Mouse (Mus musculus) intestine, embryonic 15.5 days (tissue): ENCODE data around the gene Abcg5. TPM values are rescaled to one million over a fixed set of nuclear protein-coding genes. Genes with fewer than 3 reads are reported as not detected.

Experiments
- ATAC-seq: fragments of 200-750 bp; cut with Nextera tagmentation; 2 replicates; pipeline ENCODE4 v1.8.0; 2017; ENCODE audit warnings: moderate TSS enrichment, moderate library complexity
- H3K27ac ChIP-seq: fragments of 300-500 bp; sonication (generic); 2 replicates; pipeline ENCODE4 v1.5.1; 2015; ENCODE audit warnings: mild to moderate bottlenecking, inconsistent platforms
- H3K27me3 ChIP-seq: fragments of 300-500 bp; sonication (generic); replicated peaks from 2 replicates; pipeline ENCODE4 v1.6.1; 2015; ENCODE audit warnings: inconsistent platforms
- H3K36me3 ChIP-seq: fragments of 300-500 bp; sonication (generic); 2 replicates; pipeline ENCODE4 v1.6.1; 2015; ENCODE audit warnings: inconsistent platforms
- H3K4me1 ChIP-seq: fragments of 300-500 bp; sonication (generic); replicated peaks from 2 replicates; pipeline ENCODE4 v1.6.1; 2015; ENCODE audit warnings: inconsistent platforms
- H3K4me2 ChIP-seq: fragments of 300-500 bp; sonication (generic); replicated peaks from 2 replicates; pipeline ENCODE4 v1.6.1; 2015; ENCODE audit warnings: mild to moderate bottlenecking, inconsistent platforms
- H3K4me3 ChIP-seq: fragments of 300-500 bp; sonication (generic); replicated peaks from 2 replicates; pipeline ENCODE4 v1.5.1; 2015; ENCODE audit warnings: inconsistent platforms
- H3K9ac ChIP-seq: fragments of 300-500 bp; sonication (generic); 2 replicates; pipeline ENCODE4 v1.6.1; 2015; ENCODE audit warnings: inconsistent platforms
- H3K9me3 ChIP-seq: fragments of 300-500 bp; sonication (generic); 2 replicates; pipeline ENCODE4 v1.6.1; 2016; ENCODE audit warnings: inconsistent platforms
- WGBS: fragments of 180-500 bp; shearing (Covaris S2); methylation state at CpG from one replicate; pipeline ENCODE4 v1.1.7; 2015; 5-methylcytosine and 5-hydroxymethylcytosine counted together
- polyA plus RNA-seq: library from polyadenylated mRNA; unstranded; fragments of >200 nt; fragmentation: Nextera tagmentation; extraction: Ambion mirVana; gene quantifications from 2 replicates; pipeline ENCODE4 v1.2.1, GENCODE M21; 2015

Abcg5 gene
- polyA plus RNA-seq, 1 experiment from 2014 or later, result 2.3 TPM

GRCm38 (mm10) chr17:84713563-84714164, 30.9 kb upstream of the Abcg5 start:
- no peak overlapping the region for H3K27ac ChIP-seq
- WGBS, result 85% methylated on average over 18 of the region's 18 CpGs
- no peaks in the 10 kb centered on the region for H3K27me3 ChIP-seq
- 0 out of 2 replicates have a peak, but pooled peaks cover 4% of the 10 kb centered on the region for H3K36me3 ChIP-seq
- no peak overlapping the region for H3K9ac ChIP-seq
- no peak overlapping the region for H3K4me2 ChIP-seq
- no peaks in the 10 kb centered on the region for H3K9me3 ChIP-seq
- no peaks in the 10 kb centered on the region for H3K4me1 ChIP-seq
- ATAC-seq, result no peak
- H3K4me3 ChIP-seq, result no peak overlapping the region

DNA sequence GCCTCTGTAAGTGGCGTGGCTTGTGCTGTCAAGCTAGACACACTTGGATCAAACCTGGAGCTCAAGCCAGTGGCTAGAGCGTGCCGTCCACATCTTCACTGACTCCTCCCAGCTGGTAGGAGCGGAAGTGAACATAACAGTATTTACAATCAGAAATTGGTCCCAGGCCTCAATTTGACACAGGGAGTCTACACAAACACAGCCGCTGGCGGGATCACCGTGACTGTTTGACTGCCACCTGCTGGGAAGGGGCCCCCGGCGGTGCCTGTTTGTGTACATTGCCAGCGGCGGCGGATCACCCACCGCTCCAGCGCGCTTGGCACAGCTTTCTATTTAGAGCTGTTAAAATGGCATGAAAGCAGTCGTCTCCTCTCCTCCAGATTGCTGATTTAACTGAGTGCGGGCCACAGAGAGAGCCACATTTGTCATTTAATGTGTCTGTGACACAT, 26.6 kb upstream of the Abcg5 start:
- Histone ChIP-seq H3K27ac (no peak overlapping the region), H3K4me3 (no peak overlapping the region), H3K4me2 (no peak overlapping the region), H3K36me3 (peaks cover 13% of the 10 kb centered on the region; the same call in 1 of the 2 replicates), H3K4me1 (no peaks in the 10 kb centered on the region), H3K9me3 (no peaks in the 10 kb centered on the region), H3K9ac (no peak overlapping the region), H3K27me3 (no peaks in the 10 kb centered on the region)
- WGBS, result 68% methylated on average over 17 of the region's 17 CpGs
- ATAC-seq, result peak; percentile 49

GRCm38 (mm10) chr17:84708818-84709217, 26.0 kb upstream of the Abcg5 start:
- Histone ChIP-seq H3K27me3 (no peaks in the 10 kb centered on the region), H3K4me1 (no peaks in the 10 kb centered on the region), H3K4me2 (no peak overlapping the region), H3K4me3 (no peak overlapping the region), H3K9ac (no peak overlapping the region), H3K27ac (no peak overlapping the region; the same call in 1 of the 2 replicates), H3K9me3 (no peaks in the 10 kb centered on the region), H3K36me3 (peaks cover 15% of the 10 kb centered on the region; the same call in 1 of the 2 replicates)
- 71% methylated on average over 7 of the region's 7 CpGs for WGBS
- ATAC-seq, result no peak

DNA sequence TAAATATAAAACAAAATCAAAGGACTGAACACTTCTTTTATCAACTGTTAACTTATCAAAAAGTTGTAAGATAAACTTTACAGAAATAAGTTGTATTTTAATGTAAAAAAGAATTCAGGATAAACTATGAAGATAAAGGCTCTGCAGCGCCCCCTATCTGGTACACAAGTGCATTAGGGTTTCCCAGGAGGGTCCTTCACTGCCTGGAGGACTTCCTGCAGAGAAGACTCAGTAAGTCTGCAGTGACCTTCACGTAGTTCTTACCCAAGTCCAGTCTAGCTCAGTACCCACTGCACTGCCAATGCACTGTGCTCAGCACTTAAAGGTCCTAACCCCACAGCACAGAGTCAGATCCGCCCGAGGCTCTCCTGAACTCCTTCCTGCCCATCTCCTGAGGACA, 24.6 kb upstream of the Abcg5 start:
- ATAC-seq, result no peak
- Histone ChIP-seq H3K27ac (no peak overlapping the region), H3K36me3 (peaks cover 15% of the 10 kb centered on the region; the same call in 1 of the 2 replicates), H3K4me1 (no peaks in the 10 kb centered on the region), H3K27me3 (no peaks in the 10 kb centered on the region), H3K4me3 (no peak overlapping the region), H3K4me2 (no peak overlapping the region), H3K9me3 (no peaks in the 10 kb centered on the region), H3K9ac (no peak overlapping the region)
- WGBS, result 67% methylated on average over 4 of the region's 4 CpGs

DNA sequence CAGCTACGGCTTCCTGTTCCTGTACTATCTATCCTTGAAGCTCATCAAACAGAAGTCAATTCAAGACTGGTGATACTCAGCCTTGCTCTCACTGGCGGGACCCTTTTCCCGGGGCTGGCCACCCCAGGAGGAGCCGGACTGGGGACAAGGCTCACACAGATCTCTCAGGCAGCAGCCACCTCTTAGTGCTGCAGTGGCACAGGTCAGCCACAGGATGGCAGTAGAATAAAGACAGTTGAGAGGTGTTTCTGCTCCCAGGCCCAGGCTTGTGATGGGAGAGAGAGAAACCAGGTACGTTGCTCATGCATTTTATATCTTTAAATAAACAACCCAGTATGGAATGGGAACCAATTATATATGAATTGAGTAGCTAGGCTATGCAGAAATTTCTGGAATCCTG, 15.9 kb upstream of the Abcg5 start:
- ATAC-seq, result peak; percentile 70
- Histone ChIP-seq H3K27me3 (no peaks in the 10 kb centered on the region), H3K4me1 (peaks cover 11% of the 10 kb centered on the region; the same call in 1 of the 2 replicates), H3K4me3 (no peak overlapping the region), H3K27ac (no peak overlapping the region), H3K36me3 (no peaks in the 10 kb centered on the region), H3K4me2 (no peak overlapping the region), H3K9me3 (no peaks in the 10 kb centered on the region), H3K9ac (no peak overlapping the region)
- 26% methylated on average over 5 of the region's 5 CpGs for WGBS

- Histone ChIP-seq H3K4me2 (no peak overlapping the region), H3K4me3 (no peak overlapping the region), H3K9ac (no peak overlapping the region), H3K4me1 (peaks cover 6% of the 10 kb centered on the region; the same call in 1 of the 2 replicates), H3K9me3 (no peaks in the 10 kb centered on the region), H3K27me3 (no peaks in the 10 kb centered on the region), H3K36me3 (no peaks in the 10 kb centered on the region), H3K27ac (no peak overlapping the region)
- ATAC-seq, result no peak
- WGBS, result 68% methylated on average over 6 of the region's 6 CpGs
Observed at GRCm38 (mm10) chr17:84696537-84696936, 13.7 kb upstream of the Abcg5 start.

GRCm38 (mm10) chr17:84693741-84694140, 10.9 kb upstream of the Abcg5 start:
- Histone ChIP-seq H3K36me3 (no peaks in the 10 kb centered on the region), H3K4me1 (no peaks in the 10 kb centered on the region; the same call in 1 of the 2 replicates), H3K9me3 (no peaks in the 10 kb centered on the region), H3K9ac (no peak overlapping the region), H3K4me3 (no peak overlapping the region), H3K27ac (no peak overlapping the region), H3K27me3 (no peaks in the 10 kb centered on the region), H3K4me2 (no peak overlapping the region)
- WGBS, result 88% methylated on average over 2 of the region's 2 CpGs
- ATAC-seq, result no peak

DNA sequence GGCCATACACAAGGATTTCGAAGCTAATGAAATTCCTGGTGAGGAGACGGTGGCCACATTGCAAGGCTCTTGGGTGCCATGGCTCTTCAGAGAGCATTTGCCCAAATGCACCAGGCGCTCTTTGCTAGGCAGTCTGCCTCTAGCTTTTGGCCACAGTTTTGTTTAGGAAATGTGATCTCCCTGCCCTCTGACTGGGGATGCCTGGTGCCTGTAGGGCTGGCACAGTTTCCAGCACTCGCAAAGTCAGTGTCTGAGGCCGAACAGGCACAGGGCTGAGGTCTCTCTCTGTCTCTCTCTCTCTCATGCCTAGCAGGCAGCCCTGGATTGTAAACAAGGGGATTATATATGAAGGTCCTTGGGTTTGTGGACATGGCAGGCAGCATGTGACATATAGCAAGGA, 7.3 kb upstream of the Abcg5 start:
- no peak for ATAC-seq
- Histone ChIP-seq H3K27me3 (no peaks in the 10 kb centered on the region), H3K4me2 (no peak overlapping the region), H3K27ac (no peak overlapping the region), H3K4me1 (no peaks in the 10 kb centered on the region; the same call in 1 of the 2 replicates), H3K36me3 (no peaks in the 10 kb centered on the region), H3K9me3 (no peaks in the 10 kb centered on the region), H3K9ac (no peak overlapping the region), H3K4me3 (no peak overlapping the region)
- WGBS, result 59% methylated on average over 5 of the region's 5 CpGs

- Histone ChIP-seq H3K4me1 (peaks cover 3% of the 10 kb centered on the region; the same call in 1 of the 2 replicates), H3K4me3 (no peak overlapping the region), H3K36me3 (no peaks in the 10 kb centered on the region), H3K9me3 (no peaks in the 10 kb centered on the region), H3K9ac (no peak overlapping the region), H3K27me3 (no peaks in the 10 kb centered on the region), H3K4me2 (no peak overlapping the region), H3K27ac (no peak overlapping the region)
- ATAC-seq, result peak; percentile 72
- 53% methylated on average over 5 of the region's 5 CpGs for WGBS
Observed at GRCm38 (mm10) chr17:84689316-84689715, 6.5 kb upstream of the Abcg5 start.

DNA sequence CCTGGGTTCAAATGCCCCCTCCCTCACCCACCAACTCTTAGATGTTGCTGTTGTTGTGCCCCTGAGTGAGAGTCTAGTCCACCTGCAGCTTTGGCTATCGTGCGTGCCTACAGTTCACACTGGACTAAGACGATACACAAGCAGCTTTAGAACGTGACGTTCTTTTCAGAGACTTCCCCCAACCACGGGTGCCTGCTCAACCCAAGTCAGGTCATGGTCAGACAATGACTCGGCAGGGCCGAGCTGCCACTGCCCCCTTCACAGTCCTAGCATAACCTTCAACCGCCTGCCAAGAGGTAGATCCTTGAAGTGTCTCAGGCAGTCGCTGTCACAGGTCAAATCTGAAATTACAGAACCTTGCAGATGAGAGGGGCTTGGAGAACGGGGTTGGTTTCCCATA, 6.0 kb upstream of the Abcg5 start:
- ATAC-seq, result peak; percentile 19; the same call in 1 of the 2 replicates
- 88% methylated on average over 11 of the region's 11 CpGs for WGBS
- no peaks in the 10 kb centered on the region for H3K27me3 ChIP-seq
- H3K4me2 ChIP-seq, result no peak overlapping the region
- no peaks in the 10 kb centered on the region for H3K36me3 ChIP-seq
- no peaks in the 10 kb centered on the region for H3K9me3 ChIP-seq
- peaks cover 6% of the 10 kb centered on the region; the same call in 1 of the 2 replicates for H3K4me1 ChIP-seq
- no peak overlapping the region for H3K27ac ChIP-seq
- no peak overlapping the region for H3K4me3 ChIP-seq
- H3K9ac ChIP-seq, result no peak overlapping the region

DNA sequence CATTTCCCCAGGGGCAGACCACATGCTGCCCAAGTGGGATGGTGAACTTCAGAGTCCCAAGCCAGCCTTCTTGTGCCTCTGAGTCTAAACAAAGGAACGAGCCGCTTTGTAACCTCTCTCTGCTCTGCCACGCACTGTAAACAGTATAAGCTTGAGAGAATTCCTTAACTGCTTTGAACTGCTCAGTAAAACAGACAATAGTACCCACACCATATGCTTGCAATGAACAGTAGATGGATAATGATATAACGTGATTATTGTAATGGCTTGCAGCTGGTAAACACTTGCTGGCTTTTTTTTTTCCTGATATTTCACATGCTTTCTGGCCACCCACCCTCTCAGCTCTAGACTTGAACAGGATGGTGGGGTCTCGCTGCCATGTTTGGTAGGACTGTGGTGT, 5.2 kb upstream of the Abcg5 start:
- H3K4me3 ChIP-seq, result no peak overlapping the region
- no peaks in the 10 kb centered on the region for H3K36me3 ChIP-seq
- H3K4me2 ChIP-seq, result no peak overlapping the region
- no peaks in the 10 kb centered on the region for H3K27me3 ChIP-seq
- peaks cover 6% of the 10 kb centered on the region for H3K4me1 ChIP-seq
- no peak for ATAC-seq
- WGBS, result 52% methylated on average over 5 of the region's 5 CpGs
- H3K9me3 ChIP-seq, result no peaks in the 10 kb centered on the region
- H3K9ac ChIP-seq, result no peak overlapping the region
- no peak overlapping the region for H3K27ac ChIP-seq

GRCm38 (mm10) chr17:84685286-84685685, 2.5 kb upstream of the Abcg5 start:
- H3K9ac ChIP-seq, result no peak overlapping the region
- peaks cover 9% of the 10 kb centered on the region for H3K4me1 ChIP-seq

GRCm38 (mm10) chr17:84684284-84684683, 1.5 kb upstream of the Abcg5 start:
- WGBS, result 42% methylated on average over 6 of the region's 6 CpGs
- Histone ChIP-seq H3K9me3 (no peaks in the 10 kb centered on the region), H3K4me1 (peaks cover 9% of the 10 kb centered on the region), H3K4me3 (no peak overlapping the region), H3K27me3 (no peaks in the 10 kb centered on the region), H3K4me2 (no peak overlapping the region), H3K36me3 (no peaks in the 10 kb centered on the region), H3K9ac (no peak overlapping the region), H3K27ac (no peak overlapping the region)
- no peak for ATAC-seq

More at GRCm38 (mm10) chr17:84685286-84685685, 2.5 kb upstream of the Abcg5 start:
- Histone ChIP-seq H3K9me3 (no peaks in the 10 kb centered on the region), H3K36me3 (no peaks in the 10 kb centered on the region), H3K27ac (no peak overlapping the region), H3K27me3 (no peaks in the 10 kb centered on the region), H3K4me2 (no peak overlapping the region), H3K4me3 (no peak overlapping the region)
- WGBS, result 77% methylated on average over 4 of the region's 4 CpGs
- ATAC-seq, result no peak
